Mouse (Mus musculus): ENCODE measurements around the gene Kdelr1.

DNA sequence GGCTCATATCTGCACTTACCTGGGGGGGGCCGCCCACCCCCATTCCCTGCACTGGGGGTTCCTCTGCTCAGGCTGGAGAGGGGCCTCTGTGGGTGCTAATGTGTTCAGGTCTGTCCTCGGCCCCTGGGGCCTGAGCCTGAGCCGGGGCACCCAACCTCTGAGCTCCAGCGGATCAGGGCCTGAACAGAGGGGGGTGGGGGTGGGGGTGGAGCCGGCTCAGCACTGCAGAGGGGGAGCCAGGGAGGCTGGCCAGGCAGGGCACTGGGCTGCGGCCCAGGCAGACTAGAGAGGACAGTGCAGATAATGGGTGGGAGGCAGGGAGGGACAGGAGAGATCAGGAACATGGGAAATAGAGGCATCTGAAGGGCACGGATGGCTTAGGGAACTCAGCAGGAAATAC is 48.0 kb upstream of the Kdelr1 start, which contains the start of gene Kcnj14:
- TF ChIP-seq EP300 (IDR thresholded peaks at IDR 0.05; ENCODE audit: low read depth in 1 of 2, low read length in 2 of 2) (no peak), CTCF (IDR thresholded peaks at IDR 0.05 in 2 of 3, conservative IDR thresholded peaks at IDR 0.05 in 1 of 3; ENCODE audit: control insufficient read depth in 1 of 3, insufficient read depth in 1 of 3, low read depth in 2 of 3, low read length in 3 of 3, poor library complexity in 1 of 3, severe bottlenecking in 1 of 3) (no peak), POLR2A (IDR thresholded peaks at IDR 0.05; ENCODE audit: control insufficient read depth in 1 of 2, insufficient read depth in 1 of 2, low read depth in 1 of 2, low read length in 2 of 2, poor library complexity in 1 of 2) (no peak), USF1 (IDR thresholded peaks at IDR 0.05; ENCODE audit: low read depth, low read length) (no peak), ELF1 (IDR thresholded peaks at IDR 0.05; ENCODE audit: low read depth, low read length) (no peak)

Data from MEL (cell line).